Mouse (Mus musculus) CH12.LX (cell line): Measurements from ENCODE around the gene Cdc37. TPM values are rescaled to one million over a fixed set of nuclear protein-coding genes. Genes with fewer than 3 reads are reported as not detected.

Experiments used
- DNase-seq: peaks from one replicate; pipeline ENCODE4 v3.0.0-alpha.2; 2013; ENCODE audit errors: extremely low read depth
- H3K27ac ChIP-seq: 2 replicates; pipeline ENCODE4 v1.5.1; 2012; ENCODE audit warnings: low read depth, mild to moderate bottlenecking, control low read depth, moderate library complexity; ENCODE audit not compliant: insufficient read depth
- H3K27me3 ChIP-seq: replicated peaks from 2 replicates; pipeline ENCODE3; 2012; ENCODE audit warnings: inconsistent platforms
- H3K36me3 ChIP-seq, 2 experiments: replicated peaks in 1 of 2; 2 replicates each; pipeline versions ENCODE3 to v1.6.1; 2012; ENCODE audit warnings: inconsistent platforms in 1 of 2, low read length in 1 of 2, mild to moderate bottlenecking in 1 of 2, mixed read lengths in 1 of 2, moderate library complexity in 1 of 2; ENCODE audit not compliant: control insufficient read depth in 1 of 2, insufficient read depth in 1 of 2
- H3K4me1 ChIP-seq, 2 experiments: 2 replicates each; pipeline ENCODE4 v1.6.1; 2012; ENCODE audit warnings: inconsistent platforms in 1 of 2, moderate library complexity in 1 of 2; ENCODE audit not compliant: insufficient read depth in 2 of 2, control insufficient read depth in 1 of 2
- H3K4me2 ChIP-seq: 2 replicates; pipeline ENCODE4 v1.6.1; 2012; ENCODE audit warnings: low read depth, mild to moderate bottlenecking, control low read depth; ENCODE audit not compliant: poor library complexity, insufficient read depth, severe bottlenecking
- H3K4me3 ChIP-seq, 3 experiments: fragments of 150-350 bp in 1 of 3; sonication (generic) in 1 of 3; replicated peaks in 1 of 3; 2 replicates each; pipeline versions ENCODE3 to v1.5.1; 2011 to 2012; ENCODE audit warnings: low read depth in 2 of 3, low read length in 2 of 3, mild to moderate bottlenecking in 2 of 3, moderate library complexity in 2 of 3, control low read depth in 1 of 3, improper control_type of control experiment in 1 of 3, inconsistent platforms in 1 of 3, mixed read lengths in 1 of 3; ENCODE audit not compliant: poor library complexity in 1 of 3
- H3K79me2 ChIP-seq: replicated peaks from 2 replicates; pipeline ENCODE4 v1.6.1; 2012; ENCODE audit warnings: mild to moderate bottlenecking, moderate library complexity; ENCODE audit not compliant: control insufficient read depth, poor library complexity, insufficient read depth, severe bottlenecking; ENCODE audit errors: extremely low read depth
- H3K9ac ChIP-seq: 2 replicates; pipeline ENCODE4 v1.6.1; 2012; ENCODE audit warnings: low read depth, mild to moderate bottlenecking, control low read depth, moderate library complexity; ENCODE audit not compliant: insufficient read depth
- H3K9me3 ChIP-seq: replicated peaks from 2 replicates; pipeline ENCODE3; 2012; ENCODE audit warnings: low read length, inconsistent platforms, mixed read lengths
- BHLHE40 ChIP-seq: IDR thresholded peaks from 2 replicates; pipeline ENCODE4 v1.6.1; 2011; ENCODE audit warnings: mild to moderate bottlenecking, low read depth, low read length, improper control_type of control experiment
- E2F4 ChIP-seq: IDR thresholded peaks from 2 replicates; pipeline ENCODE4 v1.6.1; 2011; ENCODE audit warnings: low read depth, low read length, improper control_type of control experiment; ENCODE audit not compliant: insufficient replicate concordance
- EP300 ChIP-seq: IDR thresholded peaks from 2 replicates; pipeline ENCODE4 v1.6.1; 2011; ENCODE audit warnings: low read length, improper control_type of control experiment
- IRF4 ChIP-seq: IDR thresholded peaks from 2 replicates; pipeline ENCODE4 v1.6.1; 2014; ENCODE audit warnings: low read depth, mild to moderate bottlenecking, inconsistent platforms, low read length, improper control_type of control experiment
- JUN ChIP-seq: IDR thresholded peaks from 2 replicates; pipeline ENCODE4 v1.6.1; 2011; ENCODE audit warnings: low read depth, mild to moderate bottlenecking, low read length, improper control_type of control experiment, moderate library complexity; ENCODE audit not compliant: insufficient read depth
- MAFK ChIP-seq: IDR thresholded peaks from 2 replicates; pipeline ENCODE4 v1.6.1; 2011; ENCODE audit warnings: low read length, improper control_type of control experiment; ENCODE audit not compliant: insufficient replicate concordance
- MEF2A ChIP-seq: IDR thresholded peaks from 2 replicates; pipeline ENCODE4 v1.6.1; 2014; ENCODE audit warnings: low read depth, mild to moderate bottlenecking, inconsistent platforms, low read length, improper control_type of control experiment, borderline replicate concordance
- MYC ChIP-seq: IDR thresholded peaks from 2 replicates; pipeline ENCODE4 v1.6.1; 2011; ENCODE audit warnings: low read depth, mild to moderate bottlenecking, improper control_type of control experiment, low read length
- NELFE ChIP-seq: IDR thresholded peaks from 2 replicates; pipeline ENCODE4 v1.6.1; 2011; ENCODE audit warnings: low read depth, low read length, improper control_type of control experiment
- NRF1 ChIP-seq: IDR thresholded peaks from 2 replicates; pipeline ENCODE4 v1.6.1; 2014; ENCODE audit warnings: low read depth, mild to moderate bottlenecking, inconsistent platforms, low read length, improper control_type of control experiment, moderate library complexity
- PAX5 ChIP-seq: IDR thresholded peaks from 2 replicates; pipeline ENCODE4 v1.6.1; 2012; ENCODE audit warnings: low read length, inconsistent platforms, mixed read lengths
- POLR2A ChIP-seq: IDR thresholded peaks from 2 replicates; pipeline ENCODE4 v1.6.1; 2011; ENCODE audit warnings: low read depth, mild to moderate bottlenecking, improper control_type of control experiment, low read length
- RCOR1 ChIP-seq: conservative IDR thresholded peaks from 2 replicates; pipeline ENCODE4 v1.6.1; 2012; ENCODE audit warnings: low read depth, mild to moderate bottlenecking, inconsistent platforms, low read length, improper control_type of control experiment
- SIN3A ChIP-seq: IDR thresholded peaks from 2 replicates; pipeline ENCODE4 v1.6.1; 2012; ENCODE audit warnings: low read length, improper control_type of control experiment, inconsistent platforms
- SMC3 ChIP-seq: IDR thresholded peaks from 2 replicates; pipeline ENCODE4 v1.6.1; 2011; ENCODE audit warnings: low read depth, low read length, improper control_type of control experiment
- TCF12 ChIP-seq: IDR thresholded peaks from 2 replicates; pipeline ENCODE4 v1.6.1; 2014; ENCODE audit warnings: low read depth, mild to moderate bottlenecking, inconsistent platforms, low read length, improper control_type of control experiment
- ZC3H11A ChIP-seq: IDR thresholded peaks from 2 replicates; pipeline ENCODE4 v1.6.1; 2012; ENCODE audit warnings: low read depth, mild to moderate bottlenecking, inconsistent platforms, low read length, improper control_type of control experiment
- ZMIZ1 ChIP-seq: IDR thresholded peaks from 2 replicates; pipeline ENCODE4 v1.6.1; 2012; ENCODE audit warnings: low read depth, mild to moderate bottlenecking, inconsistent platforms, low read length, improper control_type of control experiment
- ZNF384 ChIP-seq: IDR thresholded peaks from 2 replicates; pipeline ENCODE4 v1.6.1; 2012; ENCODE audit warnings: low read depth, low read length, improper control_type of control experiment, inconsistent platforms
- dilution Hi-C: fragments of 300-500 bp; cut with MboI; formaldehyde crosslinking; loops from 2 replicates; pipeline ENCODE4 v1.14.3; 2020; ENCODE audit warnings: low sequenced_read_pairs; ENCODE audit not compliant: extremely low pct_unique_long_range_greater_than_20kb, extremely low pct_ligation_motif_present
- in situ Hi-C: fragments of 300-500 bp; cut with MboI; formaldehyde crosslinking; loops from 3 replicates; pipeline ENCODE4 v1.14.3; 2019; ENCODE audit warnings: low sequenced_read_pairs, low pct_ligation_motif_present, low pct_unique_long_range_greater_than_20kb, mixed read lengths
- polyA plus RNA-seq: library from polyadenylated mRNA; unstranded; fragments of >175 nt; gene quantifications from 2 replicates; pipeline ENCODE4 v1.2.1, GENCODE M21; 2012; ENCODE audit warnings: low read depth; ENCODE audit not compliant: insufficient read length
- total RNA-seq, 2 experiments: library from RNA; depleted of rRNA; stranded (reverse); fragments of 300-350 nt in 1 of 2; fragments of >200 nt in 1 of 2; gene quantifications; 2 replicates each; pipeline ENCODE4 v1.2.3; 2012 to 2014

Cdc37 gene
- total and polyA plus RNA-seq, 3 experiments: 87.2 to 447 (median 230) TPM

DNA sequence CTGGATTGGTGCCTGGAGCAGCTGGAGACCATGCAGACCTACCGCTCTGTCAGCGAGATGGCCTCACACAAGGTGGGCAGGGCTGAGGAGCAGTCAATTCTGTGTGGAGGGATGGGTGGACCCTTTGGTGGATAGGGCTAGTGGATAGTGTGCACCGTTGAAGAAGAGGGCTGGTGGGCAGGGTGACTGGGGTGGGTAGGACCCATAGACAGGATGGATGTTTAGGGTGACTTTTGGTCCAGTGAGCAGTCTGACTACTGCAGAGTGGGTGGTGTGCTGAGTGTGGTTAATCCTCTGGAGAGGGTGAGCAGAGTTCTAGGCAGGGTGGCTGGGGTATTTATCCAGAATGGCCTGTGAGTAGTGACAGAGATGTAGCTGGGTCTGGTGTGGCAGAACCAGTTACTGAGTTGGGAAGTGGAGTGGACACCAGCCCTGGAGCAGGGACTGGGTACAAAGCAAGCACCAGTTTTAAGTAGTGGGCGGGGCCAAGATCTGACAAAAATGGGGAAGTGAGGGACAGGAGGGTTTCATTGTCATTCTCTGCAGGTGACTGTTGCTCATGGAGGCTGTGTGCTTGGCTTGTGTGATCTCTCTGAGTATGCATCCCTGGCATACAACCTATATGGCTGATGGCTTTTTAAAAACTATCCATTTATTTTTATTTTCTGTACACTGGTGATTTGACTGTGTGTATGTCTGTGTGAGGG is 45.2 kb upstream of the Cdc37 start:
- no peak overlapping the region for H3K4me3 ChIP-seq
- TF ChIP-seq E2F4 (no peak), ZC3H11A (no peak), SIN3A (no peak), SMC3 (no peak), ZNF384 (no peak), RCOR1 (no peak), IRF4 (0 out of 2 replicates have a peak, but pooled peaks have one; percentile 36), EP300 (peak; percentile 64), BHLHE40 (peak; percentile 74)
- dilution Hi-C loops (no loop called here), in situ Hi-C loops (no loop called here)
- no peaks in the 10 kb centered on the region for H3K27me3 ChIP-seq
- no peaks in the 10 kb centered on the region for H3K9me3 ChIP-seq
- H3K4me1 ChIP-seq: peaks cover 27 to 58% of the 10 kb centered on the region in 2 experiments
- peaks cover 35 to 61% of the 10 kb centered on the region in 2 experiments for H3K36me3 ChIP-seq
- H3K4me2 ChIP-seq: no peak overlapping the region
- no peaks in the 10 kb centered on the region for H3K79me2 ChIP-seq
- no peak overlapping the region for H3K27ac ChIP-seq
- no peak overlapping the region for H3K9ac ChIP-seq
- DNase-seq: peak; percentile 78

DNA sequence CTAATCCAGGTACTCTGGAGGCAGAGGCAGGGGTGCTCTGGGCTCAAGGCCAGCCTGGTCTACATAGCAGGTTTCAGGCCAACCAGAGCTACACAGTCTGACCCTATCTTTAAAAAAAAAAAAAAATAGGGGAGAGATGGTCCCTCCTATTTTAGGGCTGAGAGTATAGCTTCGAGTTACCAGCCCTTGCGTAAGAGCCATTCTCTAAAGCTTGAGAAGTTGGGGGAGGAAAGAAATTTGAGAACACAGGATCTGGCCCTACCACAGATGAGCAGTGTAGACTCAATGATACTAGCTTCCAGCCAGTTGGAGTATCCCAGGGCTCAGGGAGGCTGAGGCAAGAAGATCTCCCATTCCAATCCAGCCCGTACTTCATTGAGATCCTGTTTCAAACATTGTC is 44.0 kb upstream of the Cdc37 start:
- in situ Hi-C loops: no loop called here
- H3K4me3 ChIP-seq: no peak overlapping the region

More for the DNA sequence above, 44.0 kb upstream of the Cdc37 start:
- H3K27me3 ChIP-seq: no peaks in the 10 kb centered on the region
- H3K36me3 ChIP-seq: peaks cover 32 to 58% of the 10 kb centered on the region in 2 experiments
- H3K4me2 ChIP-seq: no peak overlapping the region
- no peak overlapping the region for H3K27ac ChIP-seq
- H3K79me2 ChIP-seq: no peaks in the 10 kb centered on the region
- dilution Hi-C loops: no loop called here
- H3K9me3 ChIP-seq: no peaks in the 10 kb centered on the region
- TF ChIP-seq PAX5 (no peak), ZMIZ1 (no peak), RCOR1 (no peak), SIN3A (no peak), TCF12 (no peak), MYC (no peak), JUN (no peak), POLR2A (no peak), ZC3H11A (no peak), MEF2A (no peak), MAFK (no peak), SMC3 (no peak), NELFE (no peak), NRF1 (no peak)
- TF ChIP-seq, all 38 proteins: peak for 0
- H3K4me1 ChIP-seq: peaks cover 26 to 47% of the 10 kb centered on the region in 2 experiments
- no peak overlapping the region for H3K9ac ChIP-seq
- no peak for DNase-seq
